Mouse (Mus musculus): ENCODE results near the gene Cdc42bpg.

Gene Cdc42bpg

DNA sequence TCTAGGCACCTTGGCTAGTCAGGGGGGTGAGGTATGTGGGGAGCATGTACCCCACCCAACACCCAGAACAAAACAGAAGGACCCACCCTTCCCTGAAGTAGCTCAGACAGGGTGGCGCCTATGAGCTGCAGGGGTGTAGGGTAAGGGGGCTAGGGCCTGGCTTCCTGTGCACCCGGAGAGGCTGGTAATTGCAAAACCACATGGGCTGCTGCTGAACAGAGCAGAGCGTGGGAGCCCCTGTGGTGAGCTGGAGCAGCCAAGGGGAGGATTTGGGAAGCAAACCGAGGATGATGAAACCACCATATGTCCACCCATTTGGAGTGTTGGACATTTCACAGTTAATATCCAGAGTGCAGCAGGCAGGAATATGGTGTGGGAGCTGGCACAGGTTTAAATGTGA, 3.7 kb upstream of the Cdc42bpg start:
- TF ChIP-seq GATA4 (IDR thresholded peaks at IDR 0.05; ENCODE audit: insufficient replicate concordance, low read length), result no peak

GRCm38 (mm10) chr19:6303831-6304230, 2.4 kb upstream of the Cdc42bpg start:
- TF ChIP-seq GATA4 (IDR thresholded peaks at IDR 0.05; ENCODE audit: insufficient replicate concordance, low read length), result no peak

- TF ChIP-seq GATA4 (IDR thresholded peaks at IDR 0.05; ENCODE audit: insufficient replicate concordance, low read length), result no peak
These were observed 1.3 kb upstream of the Cdc42bpg start for GRCm38 (mm10) chr19:6304787-6305516.

DNA sequence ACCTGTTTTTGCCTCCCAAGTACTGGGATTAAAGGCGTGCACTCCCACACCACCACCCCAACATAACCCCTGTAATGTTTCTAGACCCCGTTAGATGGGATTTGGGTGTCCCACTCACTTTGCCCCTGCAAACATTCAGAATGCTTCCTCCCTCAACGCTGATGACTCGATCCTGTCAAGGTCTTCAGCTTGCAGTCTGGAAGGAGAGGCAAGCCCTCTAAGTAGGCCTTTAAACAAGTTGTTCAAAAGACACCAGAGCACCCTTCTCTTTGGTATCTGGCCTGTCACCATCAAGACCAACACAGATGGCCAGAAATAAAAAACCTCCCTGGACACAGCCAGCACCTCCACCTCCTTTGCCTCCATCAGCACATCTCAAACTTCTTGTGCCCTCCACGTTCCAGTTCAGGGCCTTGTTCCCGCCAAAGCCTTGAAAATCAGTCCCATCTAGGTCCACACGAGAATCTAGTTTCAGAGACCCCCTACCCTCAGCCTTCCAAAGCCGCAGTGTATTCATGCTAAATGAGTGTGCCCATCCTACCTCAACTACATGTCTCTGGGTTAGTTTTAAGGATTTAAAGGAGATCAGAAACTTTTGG, 640 bp upstream of the Cdc42bpg start:
- TF ChIP-seq GATA4 (IDR thresholded peaks at IDR 0.05; ENCODE audit: insufficient replicate concordance, low read length), result no peak

DNA sequence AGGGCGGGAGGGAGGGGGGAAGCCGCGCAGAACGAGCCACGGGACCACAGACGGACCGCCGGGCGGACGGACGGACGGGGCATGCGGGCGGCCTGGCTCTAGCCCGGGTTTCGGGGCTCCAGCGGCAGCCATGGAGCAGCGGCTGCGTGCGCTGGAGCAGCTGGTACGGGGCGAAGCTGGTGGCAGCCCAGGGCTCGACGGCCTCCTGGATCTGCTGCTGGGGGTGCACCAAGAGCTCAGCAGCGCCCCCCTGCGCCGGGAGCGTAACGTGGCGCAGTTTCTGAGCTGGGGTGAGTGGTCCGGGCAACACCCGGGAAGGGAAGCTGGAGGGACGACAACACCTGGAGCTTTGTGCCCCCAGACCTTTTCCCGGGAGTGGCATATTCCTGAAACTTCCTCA, 330 bp downstream of the Cdc42bpg start:
- no peak for TF ChIP-seq GATA4 (IDR thresholded peaks at IDR 0.05; ENCODE audit: insufficient replicate concordance, low read length)

DNA sequence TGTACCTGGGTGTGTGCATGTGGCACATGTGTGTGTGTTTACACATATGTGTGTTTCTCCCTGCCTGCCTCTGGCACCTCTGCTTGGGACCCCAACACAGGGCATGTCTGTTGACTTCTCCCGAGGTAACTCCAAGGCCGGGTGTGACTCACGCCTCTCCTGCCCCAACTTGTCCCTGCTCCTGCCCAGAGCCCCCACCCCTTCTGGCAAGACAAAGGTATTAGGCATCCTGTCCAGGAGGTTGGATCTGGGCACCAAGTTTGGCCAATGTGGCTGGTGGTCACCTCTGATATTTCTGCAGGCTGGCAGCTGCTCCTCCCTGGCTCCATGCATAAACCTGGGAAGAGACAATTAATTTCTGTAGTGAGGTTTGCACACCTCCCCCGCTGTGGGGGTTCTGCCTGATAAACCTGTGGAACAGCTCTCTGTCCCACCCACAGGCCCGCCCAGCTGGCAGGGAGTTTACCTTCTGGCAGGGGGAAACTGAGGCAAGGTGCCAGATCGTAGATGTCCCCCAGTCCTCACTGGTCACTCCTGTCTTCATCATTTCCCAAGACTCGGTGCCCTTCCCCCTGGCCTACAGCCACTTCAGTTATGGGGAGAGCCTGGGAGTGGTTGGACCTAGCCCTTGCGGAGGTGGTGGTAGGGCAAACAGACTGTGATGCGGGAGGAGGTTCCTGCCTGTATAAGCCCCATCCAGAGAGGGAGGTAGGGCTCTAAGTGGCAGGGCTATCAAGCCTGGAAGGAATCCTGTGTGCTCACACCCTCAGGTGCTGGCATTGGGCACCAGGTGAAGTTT, 1.7 kb downstream of the Cdc42bpg start:
- no peak for TF ChIP-seq GATA4 (IDR thresholded peaks at IDR 0.05; ENCODE audit: insufficient replicate concordance, low read length)

DNA sequence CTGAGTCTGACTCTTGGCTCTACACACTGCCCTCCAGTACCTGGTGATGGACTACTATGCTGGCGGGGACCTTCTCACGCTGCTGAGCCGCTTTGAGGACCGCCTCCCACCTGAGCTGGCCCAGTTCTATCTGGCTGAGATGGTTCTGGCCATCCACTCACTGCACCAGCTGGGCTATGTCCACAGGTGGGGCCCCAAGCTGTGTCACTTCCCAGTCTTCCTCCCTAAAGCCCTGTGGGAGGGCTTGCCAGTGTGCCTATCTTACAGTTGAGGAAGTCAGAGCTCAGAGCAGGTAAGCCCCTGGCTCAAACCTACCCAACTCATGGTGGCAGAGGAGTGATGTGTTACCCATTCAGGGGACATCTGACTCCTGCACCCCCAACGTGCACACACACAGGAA, 3.9 kb downstream of the Cdc42bpg start:
- no peak for TF ChIP-seq GATA4 (IDR thresholded peaks at IDR 0.05; ENCODE audit: insufficient replicate concordance, low read length)

DNA sequence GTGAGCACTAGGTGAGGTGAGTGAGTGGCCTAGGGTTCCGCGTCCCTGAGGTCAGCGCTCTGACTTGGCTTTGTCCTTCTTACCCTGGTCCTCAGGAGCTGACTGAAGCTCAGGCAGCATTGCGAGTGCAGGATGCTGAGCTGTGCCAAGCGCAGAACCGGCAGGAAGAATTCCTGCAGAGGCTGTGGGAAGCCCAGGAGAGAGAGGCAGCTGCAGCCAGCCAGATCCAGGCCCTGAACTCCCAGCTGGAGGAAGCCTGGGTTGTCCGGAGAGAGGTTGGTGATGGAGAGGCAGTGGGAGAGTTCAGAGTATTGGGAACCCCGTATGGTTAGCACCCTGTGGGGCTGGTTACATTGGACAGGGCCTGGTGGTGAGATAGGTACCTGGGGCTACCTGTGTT, 7.5 kb downstream of the Cdc42bpg start:
- no peak for TF ChIP-seq GATA4 (IDR thresholded peaks at IDR 0.05; ENCODE audit: insufficient replicate concordance, low read length)

DNA sequence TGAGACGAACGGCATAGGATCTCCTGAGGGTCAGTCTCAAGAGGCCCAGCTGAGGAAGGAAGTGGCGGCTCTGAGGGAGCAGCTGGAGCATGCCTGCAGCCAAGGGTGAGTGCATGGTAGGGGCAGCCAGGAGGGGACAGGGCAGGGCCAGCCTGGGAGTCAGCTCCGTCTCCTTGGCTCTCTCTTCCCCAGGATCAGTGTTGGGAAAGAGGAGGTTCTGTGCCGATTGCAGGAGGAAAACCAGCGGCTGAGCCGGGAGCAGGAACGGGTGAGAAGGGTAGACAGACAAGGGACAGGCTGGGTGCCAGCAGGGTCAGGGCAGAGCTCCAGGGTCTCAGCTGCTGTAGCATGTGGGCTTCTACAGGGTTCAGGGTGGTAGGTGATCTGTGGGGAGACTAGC, 8.3 kb downstream of the Cdc42bpg start:
- TF ChIP-seq GATA4 (IDR thresholded peaks at IDR 0.05; ENCODE audit: insufficient replicate concordance, low read length), result no peak

GRCm38 (mm10) chr19:6315573-6315972, 9.3 kb downstream of the Cdc42bpg start:
- TF ChIP-seq GATA4 (IDR thresholded peaks at IDR 0.05; ENCODE audit: insufficient replicate concordance, low read length), result no peak

GRCm38 (mm10) chr19:6318145-6318544, 11.9 kb downstream of the Cdc42bpg start:
- no peak for TF ChIP-seq GATA4 (IDR thresholded peaks at IDR 0.05; ENCODE audit: insufficient replicate concordance, low read length)

DNA sequence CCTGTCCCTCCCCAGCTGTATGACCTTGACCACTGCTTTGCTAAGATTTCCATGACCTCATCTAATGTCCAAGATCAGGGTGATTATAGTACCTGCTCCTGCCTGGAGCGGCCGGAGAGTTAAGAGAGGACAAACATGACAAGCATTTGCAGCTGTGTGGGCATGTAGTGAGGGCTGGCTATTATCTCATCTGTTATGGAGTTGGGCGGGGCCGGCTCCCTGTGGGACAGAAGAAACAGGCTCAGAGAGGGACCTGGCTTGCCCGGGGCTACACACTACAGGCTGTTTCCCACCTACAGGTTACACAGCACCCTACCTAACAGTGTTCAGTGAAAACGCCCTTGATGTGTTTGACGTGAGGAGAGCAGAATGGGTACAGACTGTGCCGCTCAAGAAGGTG, 15.1 kb downstream of the Cdc42bpg start:
- no peak for TF ChIP-seq GATA4 (IDR thresholded peaks at IDR 0.05; ENCODE audit: insufficient replicate concordance, low read length)

GRCm38 (mm10) chr19:6321786-6322621, 15.7 kb downstream of the Cdc42bpg start:
- no peak for TF ChIP-seq GATA4 (IDR thresholded peaks at IDR 0.05; ENCODE audit: insufficient replicate concordance, low read length)

GRCm38 (mm10) chr19:6324751-6325150, 18.5 kb downstream of the Cdc42bpg start:
- no peak for TF ChIP-seq GATA4 (IDR thresholded peaks at IDR 0.05; ENCODE audit: insufficient replicate concordance, low read length)

- TF ChIP-seq GATA4 (IDR thresholded peaks at IDR 0.05; ENCODE audit: insufficient replicate concordance, low read length), result no peak
These were observed 24.9 kb downstream of the Cdc42bpg start for GRCm38 (mm10) chr19:6331178-6331577.

All from liver, adult (tissue).